In genomic region chr11:97114671-97115601, GRCm38 (mm10) we compare ENCODE assay signal across 7 mouse cellular contexts. TPM values are rescaled to one million over a fixed set of nuclear protein-coding genes. Genes with fewer than 3 reads are reported as not detected.
DNase-seq lines count a peak whose midpoint lies in the region; ATAC-seq and TF ChIP-seq lines count a peak whose summit lies in the region.

Gene Tbx21, minus strand, starts transcription at chr11:97115331.

- no peak for DNase-seq in lung, postnatal 0 days (ENCODE audit: low spot score)
- no peak for DNase-seq in lung, postnatal 14 days
- peak; percentile 72 for DNase-seq in forebrain, embryonic 11.5 days (ENCODE audit: low spot score)
- DNase-seq in liver, embryonic 14.5 days (ENCODE audit: low read depth in 3 of 3, low spot score in 3 of 3) = no peak
- DNase-seq in right cerebral cortex, postnatal 4 days = no peak
- DNase-seq in yolk sac, embryonic 10.5 days (ENCODE audit: low spot score) = no peak

- no peak for TF ChIP-seq CTCF in lung, postnatal 0 days (IDR thresholded peaks at IDR 0.05)
- TF ChIP-seq CTCF in liver, embryonic 14.5 days (IDR thresholded peaks at IDR 0.05; ENCODE audit: low read depth) = no peak

- peak within 1 kb of the TSS; percentile 56 for H3K4me2 ChIP-seq in lung, postnatal 0 days (replicated peaks; ENCODE audit: low read depth, low read length)
- peak within 1 kb of the TSS; percentile 66 for H3K4me2 ChIP-seq in forebrain, embryonic 11.5 days (ENCODE audit: low read depth, low read length, severe bottlenecking)
- H3K4me2 ChIP-seq in liver, embryonic 14.5 days (ENCODE audit: low read depth) = peak within 1 kb of the TSS; percentile 38
- H3K4me2 ChIP-seq in stomach, embryonic 16.5 days (ENCODE audit: low read depth, low read length) = peak within 1 kb of the TSS; percentile 60

- TF ChIP-seq EP300 in lung, postnatal 0 days (IDR thresholded peaks at IDR 0.05) = no peak
- no peak for TF ChIP-seq EP300 in liver, embryonic 14.5 days (IDR thresholded peaks at IDR 0.05; ENCODE audit: low read depth)

- no peak within 1 kb of the TSS for H3K9ac ChIP-seq in lung, postnatal 0 days (replicated peaks; ENCODE audit: low read depth)
- peak within 1 kb of the TSS; percentile 2 for H3K9ac ChIP-seq in forebrain, embryonic 11.5 days (ENCODE audit: low read length)
- no peak within 1 kb of the TSS for H3K9ac ChIP-seq in liver, embryonic 14.5 days (replicated peaks)
- H3K9ac ChIP-seq in stomach, embryonic 16.5 days (ENCODE audit: low read length) = peak within 1 kb of the TSS; percentile 32; the same call in 1 of the 2 replicates

- H3K27ac ChIP-seq in lung, postnatal 0 days (ENCODE audit: low read length) = no peak within 1 kb of the TSS
- H3K27ac ChIP-seq in forebrain, embryonic 11.5 days (ENCODE audit: low read depth, low read length) = no peak within 1 kb of the TSS
- no peak within 1 kb of the TSS for H3K27ac ChIP-seq in liver, embryonic 14.5 days
- H3K27ac ChIP-seq in stomach, embryonic 16.5 days (ENCODE audit: low read length) = no peak within 1 kb of the TSS

- under 1% methylated on average over 85 of the region's 87 CpGs for WGBS in lung, postnatal 0 days
- under 1% methylated on average over 86 of the region's 87 CpGs for WGBS in forebrain, embryonic 11.5 days
- WGBS in liver, embryonic 14.5 days (ENCODE audit: insufficient replicate concordance) = 1% methylated on average over 87 of the region's 87 CpGs
- WGBS in stomach, embryonic 16.5 days = under 1% methylated on average over 87 of the region's 87 CpGs

- H3K36me3 ChIP-seq in lung, postnatal 0 days (ENCODE audit: insufficient read depth, low read length) = no peaks in the 10 kb centered on the region
- no peaks in the 10 kb centered on the region for H3K36me3 ChIP-seq in forebrain, embryonic 11.5 days (ENCODE audit: control insufficient read depth, insufficient read depth, low read length)
- no peaks in the 10 kb centered on the region for H3K36me3 ChIP-seq in liver, embryonic 14.5 days (replicated peaks; ENCODE audit: control insufficient read depth, insufficient read depth, low read depth)
- H3K36me3 ChIP-seq in stomach, embryonic 16.5 days (ENCODE audit: control insufficient read depth, insufficient read depth, low read length) = no peaks in the 10 kb centered on the region

- H3K9me3 ChIP-seq in lung, postnatal 0 days (ENCODE audit: low read length) = no peaks in the 10 kb centered on the region
- no peaks in the 10 kb centered on the region for H3K9me3 ChIP-seq in forebrain, embryonic 11.5 days (ENCODE audit: control insufficient read depth, low read length)
- H3K9me3 ChIP-seq in liver, embryonic 14.5 days (ENCODE audit: control insufficient read depth, low read length) = no peaks in the 10 kb centered on the region
- H3K9me3 ChIP-seq in stomach, embryonic 16.5 days (replicated peaks; ENCODE audit: control insufficient read depth, low read length) = no peaks in the 10 kb centered on the region

- no peak for ATAC-seq in lung, postnatal 0 days
- ATAC-seq in forebrain, embryonic 11.5 days (replicated peaks; ENCODE audit: low FRiP score) = 0 out of 2 replicates have a peak, but pooled peaks have one; percentile 30
- no peak for ATAC-seq in liver, embryonic 14.5 days (ENCODE audit: insufficient read depth)
- no peak for ATAC-seq in stomach, embryonic 16.5 days (ENCODE audit: insufficient read depth, low FRiP score)

- H3K27me3 ChIP-seq in lung, postnatal 0 days (replicated peaks; ENCODE audit: insufficient read depth, low read length) = peaks cover 30% of the 10 kb centered on the region
- peaks cover 43% of the 10 kb centered on the region for H3K27me3 ChIP-seq in forebrain, embryonic 11.5 days (ENCODE audit: control insufficient read depth, insufficient read depth, low read length)
- H3K27me3 ChIP-seq in liver, embryonic 14.5 days (ENCODE audit: control insufficient read depth, insufficient read depth, low read length) = peaks cover 49% of the 10 kb centered on the region
- peaks cover 63% of the 10 kb centered on the region for H3K27me3 ChIP-seq in stomach, embryonic 16.5 days (ENCODE audit: control insufficient read depth, insufficient read depth, low read length)

- H3K4me3 ChIP-seq in lung, postnatal 0 days (ENCODE audit: low read depth, low read length) = peak within 1 kb of the TSS; percentile 32
- H3K4me3 ChIP-seq in forebrain, embryonic 11.5 days (ENCODE audit: low read depth, low read length) = peak within 1 kb of the TSS; percentile 36
- no peak within 1 kb of the TSS; a peak in 2 of 4 replicates for H3K4me3 ChIP-seq in liver, embryonic 14.5 days (ENCODE audit: insufficient read depth in 1 of 2, low read depth in 2 of 2, low read length in 2 of 2)
- H3K4me3 ChIP-seq in stomach, embryonic 16.5 days (replicated peaks; ENCODE audit: low read length) = peak within 1 kb of the TSS; percentile 41

- H3K4me1 ChIP-seq in lung, postnatal 0 days (ENCODE audit: insufficient read depth, low read depth, low read length) = no peaks in the 10 kb centered on the region
- peaks cover 10% of the 10 kb centered on the region for H3K4me1 ChIP-seq in forebrain, embryonic 11.5 days (replicated peaks; ENCODE audit: control insufficient read depth, insufficient read depth, low read length)
- H3K4me1 ChIP-seq in liver, embryonic 14.5 days (replicated peaks; ENCODE audit: control insufficient read depth in 2 of 2, insufficient read depth in 2 of 2, low read length in 1 of 2) = no peaks in the 10 kb centered on the region
- H3K4me1 ChIP-seq in stomach, embryonic 16.5 days (ENCODE audit: control insufficient read depth, insufficient read depth, low read length) = peaks cover 18% of the 10 kb centered on the region

RNA-seq across cellular contexts. Expression of gene Tbx21, which starts in this region (rescaled TPM):
- 0.12 and 0.13 TPM in 2 replicates for polyA plus RNA-seq in lung, postnatal 0 days (2015; fragmentation: Nextera tagmentation; extraction: Ambion mirVana)
- 0.17 and 0.21 TPM in 2 replicates for polyA plus RNA-seq in forebrain, embryonic 11.5 days (2014; fragmentation: Nextera tagmentation; extraction: Ambion mirVana)
- polyA plus RNA-seq in liver, embryonic 14.5 days (2012; rRNA removed) = 0.02 and 0.05 TPM in 2 replicates
- not detected in 2 replicates for polyA plus RNA-seq in liver, embryonic 14.5 days (2014; fragmentation: Nextera tagmentation; extraction: Ambion mirVana)
- 0.09 and 0.13 TPM in 2 replicates for polyA plus RNA-seq in stomach, embryonic 16.5 days (2015; fragmentation: Nextera tagmentation; extraction: Ambion mirVana)

Comparison
In these comparisons a context has a peak if more than half of its experiments do, and no peak if none do; other contexts are left out.
1. Peak in DNase-seq, ATAC-seq, H3K4me3 ChIP-seq, H3K9ac ChIP-seq and H3K4me2 ChIP-seq in forebrain, embryonic 11.5 days; RNA of the gene not detected or under 1 TPM.
2. H3K4me3 ChIP-seq: peak in lung, postnatal 0 days (single experiment) and stomach, embryonic 16.5 days (single experiment); none in liver, embryonic 14.5 days (0 of 2).
3. Peak in every context shown above with its lines, with median percentiles within 50 percentile points of each other: H3K4me2 ChIP-seq.